Mouse (Mus musculus) adipocyte (in vitro differentiated cells): ENCODE results near the gene Bgn.

Experiments
- DNase-seq: peaks from one replicate; pipeline ENCODE4 v3.0.0-alpha.2; 2016; ENCODE audit warnings: low spot score

Gene Bgn

GRCm38 (mm10) chrX:73490186-73490585 lies 6.8 kb downstream of the Bgn start:
- no peak for DNase-seq

- no peak for DNase-seq
These were observed 7.4 kb downstream of the Bgn start for GRCm38 (mm10) chrX:73490804-73491203.

- DNase-seq, result peak; percentile 83
These were observed 10.2 kb downstream of the Bgn start for GRCm38 (mm10) chrX:73493567-73493966.

GRCm38 (mm10) chrX:73496746-73497145 lies 13.3 kb downstream of the Bgn start:
- no peak for DNase-seq

- DNase-seq, result no peak
These were observed 21.8 kb downstream of the Bgn start for GRCm38 (mm10) chrX:73505130-73505735.

GRCm38 (mm10) chrX:73506577-73506976 lies 23.2 kb downstream of the Bgn start:
- no peak for DNase-seq

- no peak for DNase-seq
These were observed 25.8 kb downstream of the Bgn start for GRCm38 (mm10) chrX:73509209-73509608.

GRCm38 (mm10) chrX:73512904-73513303 lies 29.5 kb downstream of the Bgn start:
- no peak for DNase-seq

GRCm38 (mm10) chrX:73516556-73516955 lies 33.2 kb downstream of the Bgn start:
- DNase-seq, result no peak

- no peak for DNase-seq
These were observed 33.7 kb downstream of the Bgn start for GRCm38 (mm10) chrX:73517060-73517600.

GRCm38 (mm10) chrX:73520692-73521091 lies 37.3 kb downstream of the Bgn start:
- DNase-seq, result no peak

- no peak for DNase-seq
These were observed 41.2 kb downstream of the Bgn start for GRCm38 (mm10) chrX:73524318-73525222.

GRCm38 (mm10) chrX:73525223-73526140 lies 42.1 kb downstream of the Bgn start:
- no peak for DNase-seq

- DNase-seq, result peak; percentile 72
These were observed 43.0 kb downstream of the Bgn start for GRCm38 (mm10) chrX:73526410-73526887.

GRCm38 (mm10) chrX:73537875-73538274 lies 54.5 kb downstream of the Bgn start:
- no peak for DNase-seq

GRCm38 (mm10) chrX:73543340-73543739 lies 59.9 kb downstream of the Bgn start:
- peak; percentile 70 for DNase-seq
